Mouse (Mus musculus): ENCODE measurements around the gene Ankrd13c. TPM values are rescaled to one million over a fixed set of nuclear protein-coding genes. Genes with fewer than 3 reads are reported as not detected.
"Not testable (repeated sequence)": the region's sequence is repeated elsewhere in the genome, so short reads cannot be mapped to it uniquely, and the experiment has no call there.

Ankrd13c gene
- polyA plus RNA-seq, 1 experiment from 2014 or later, result 29.8 TPM

- Histone ChIP-seq H3K4me3 (no peak overlapping the region), H3K27me3 (ENCODE audit: insufficient read depth, poor library complexity, severe bottlenecking) (no peaks in the 10 kb centered on the region), H3K36me3 (no peaks in the 10 kb centered on the region), H3K27ac (no peak overlapping the region), H3K4me1 (0 out of 2 replicates have a peak, but pooled peaks cover 5% of the 10 kb centered on the region), H3K9me3 (no peaks in the 10 kb centered on the region)
- WGBS, result 57% methylated on average over 2 of the region's 2 CpGs
- no peak for DNase-seq (ENCODE audit: low spot score)
These were observed 20.3 kb upstream of the Ankrd13c start for GRCm38 (mm10) chr3:157926761-157927160.

GRCm38 (mm10) chr3:157928731-157929130 is 18.3 kb upstream of the Ankrd13c start:
- H3K9me3 ChIP-seq, result no peaks in the 10 kb centered on the region
- H3K4me1 ChIP-seq, result 0 out of 2 replicates have a peak, but pooled peaks cover 5% of the 10 kb centered on the region
- no peaks in the 10 kb centered on the region for H3K27me3 ChIP-seq (ENCODE audit: insufficient read depth, poor library complexity, severe bottlenecking)
- H3K4me3 ChIP-seq, result no peak overlapping the region
- WGBS, result 81% methylated on average over 2 of the region's 2 CpGs
- no peaks in the 10 kb centered on the region for H3K36me3 ChIP-seq
- H3K27ac ChIP-seq, result no peak overlapping the region
- no peak for DNase-seq (ENCODE audit: low spot score)

GRCm38 (mm10) chr3:157929417-157929816 is 17.6 kb upstream of the Ankrd13c start:
- DNase-seq (ENCODE audit: low spot score), result no peak
- Histone ChIP-seq H3K4me3 (no peak overlapping the region), H3K36me3 (no peaks in the 10 kb centered on the region), H3K9me3 (no peaks in the 10 kb centered on the region), H3K4me1 (0 out of 2 replicates have a peak, but pooled peaks cover 3% of the 10 kb centered on the region), H3K27ac (no peak overlapping the region), H3K27me3 (ENCODE audit: insufficient read depth, poor library complexity, severe bottlenecking) (no peaks in the 10 kb centered on the region)
- 80% methylated on average over 1 of the region's 1 CpGs for WGBS

- Histone ChIP-seq H3K4me1 (no peaks in the 10 kb centered on the region), H3K4me3 (no peak overlapping the region), H3K36me3 (no peaks in the 10 kb centered on the region), H3K27me3 (ENCODE audit: insufficient read depth, poor library complexity, severe bottlenecking) (no peaks in the 10 kb centered on the region), H3K9me3 (no peaks in the 10 kb centered on the region), H3K27ac (no peak overlapping the region)
- DNase-seq (ENCODE audit: low spot score), result no peak
- 56% methylated on average over 3 of the region's 3 CpGs for WGBS
These were observed 15.4 kb upstream of the Ankrd13c start for GRCm38 (mm10) chr3:157931592-157931991.

- Histone ChIP-seq H3K4me1 (no peaks in the 10 kb centered on the region), H3K9me3 (no peaks in the 10 kb centered on the region), H3K27me3 (ENCODE audit: insufficient read depth, poor library complexity, severe bottlenecking) (no peaks in the 10 kb centered on the region), H3K4me3 (no peak overlapping the region), H3K36me3 (no peaks in the 10 kb centered on the region), H3K27ac (no peak overlapping the region)
- DNase-seq (ENCODE audit: low spot score), result no peak
- 42% methylated on average over 3 of the region's 3 CpGs for WGBS
These were observed 15.0 kb upstream of the Ankrd13c start for GRCm38 (mm10) chr3:157932074-157932473.

GRCm38 (mm10) chr3:157933223-157933622 is 13.8 kb upstream of the Ankrd13c start:
- not testable (repeated sequence) for H3K36me3 ChIP-seq; H3K27ac ChIP-seq; H3K9me3 ChIP-seq; H3K4me1 ChIP-seq; H3K27me3 ChIP-seq (ENCODE audit: insufficient read depth, poor library complexity, severe bottlenecking); DNase-seq (ENCODE audit: low spot score); H3K4me3 ChIP-seq
- WGBS, result 63% methylated on average over 5 of the region's 6 CpGs

GRCm38 (mm10) chr3:157934301-157934823 is 12.7 kb upstream of the Ankrd13c start:
- H3K27ac ChIP-seq, result no peak overlapping the region
- no peaks in the 10 kb centered on the region for H3K36me3 ChIP-seq
- DNase-seq (ENCODE audit: low spot score), result no peak
- 76% methylated on average over 3 of the region's 3 CpGs for WGBS
- H3K27me3 ChIP-seq (ENCODE audit: insufficient read depth, poor library complexity, severe bottlenecking), result no peaks in the 10 kb centered on the region
- H3K4me3 ChIP-seq, result no peak overlapping the region
- no peaks in the 10 kb centered on the region for H3K9me3 ChIP-seq
- no peaks in the 10 kb centered on the region for H3K4me1 ChIP-seq

GRCm38 (mm10) chr3:157938585-157938984 is 8.5 kb upstream of the Ankrd13c start:
- no peaks in the 10 kb centered on the region for H3K4me1 ChIP-seq
- no peaks in the 10 kb centered on the region for H3K27me3 ChIP-seq (ENCODE audit: insufficient read depth, poor library complexity, severe bottlenecking)
- no peak for DNase-seq (ENCODE audit: low spot score)
- WGBS, result 70% methylated on average over 2 of the region's 2 CpGs
- no peak overlapping the region for H3K4me3 ChIP-seq
- H3K9me3 ChIP-seq, result no peaks in the 10 kb centered on the region
- H3K27ac ChIP-seq, result no peak overlapping the region
- no peaks in the 10 kb centered on the region for H3K36me3 ChIP-seq

- Histone ChIP-seq H3K4me1 (peaks cover 7% of the 10 kb centered on the region), H3K27me3 (ENCODE audit: insufficient read depth, poor library complexity, severe bottlenecking) (no peaks in the 10 kb centered on the region), H3K36me3 (peaks cover 8% of the 10 kb centered on the region), H3K27ac (peak overlapping the region; percentile 98), H3K4me3 (peak overlapping the region; percentile 100), H3K9me3 (no peaks in the 10 kb centered on the region)
- no peak for DNase-seq (ENCODE audit: low spot score)
- under 1% methylated on average over 93 of the region's 93 CpGs for WGBS
These were observed 593 bp downstream of the Ankrd13c start for GRCm38 (mm10) chr3:157947383-157948280.

GRCm38 (mm10) chr3:157952716-157953115 is 5.7 kb downstream of the Ankrd13c start:
- Histone ChIP-seq H3K4me1 (peaks cover 7% of the 10 kb centered on the region), H3K4me3 (no peak overlapping the region), H3K27ac (no peak overlapping the region), H3K36me3 (peaks cover 8% of the 10 kb centered on the region), H3K9me3 (no peaks in the 10 kb centered on the region), H3K27me3 (ENCODE audit: insufficient read depth, poor library complexity, severe bottlenecking) (no peaks in the 10 kb centered on the region)
- WGBS, result 94% methylated on average over 2 of the region's 2 CpGs
- DNase-seq (ENCODE audit: low spot score), result no peak

GRCm38 (mm10) chr3:157955466-157955865 is 8.4 kb downstream of the Ankrd13c start:
- H3K9me3 ChIP-seq, result no peaks in the 10 kb centered on the region
- no peaks in the 10 kb centered on the region for H3K27me3 ChIP-seq (ENCODE audit: insufficient read depth, poor library complexity, severe bottlenecking)
- DNase-seq (ENCODE audit: low spot score), result no peak
- no peak overlapping the region for H3K27ac ChIP-seq
- peaks cover 8% of the 10 kb centered on the region for H3K36me3 ChIP-seq
- 86% methylated on average over 2 of the region's 2 CpGs for WGBS
- no peak overlapping the region for H3K4me3 ChIP-seq
- H3K4me1 ChIP-seq, result no peaks in the 10 kb centered on the region

GRCm38 (mm10) chr3:157956201-157956600 is 9.2 kb downstream of the Ankrd13c start:
- H3K27me3 ChIP-seq (ENCODE audit: insufficient read depth, poor library complexity, severe bottlenecking), result no peaks in the 10 kb centered on the region
- H3K9me3 ChIP-seq, result no peaks in the 10 kb centered on the region
- 90% methylated on average over 3 of the region's 3 CpGs for WGBS
- H3K36me3 ChIP-seq, result peaks cover 8% of the 10 kb centered on the region
- H3K4me1 ChIP-seq, result no peaks in the 10 kb centered on the region
- H3K4me3 ChIP-seq, result no peak overlapping the region
- no peak overlapping the region for H3K27ac ChIP-seq
- DNase-seq (ENCODE audit: low spot score), result no peak

- Histone ChIP-seq H3K9me3 (no peaks in the 10 kb centered on the region), H3K36me3 (peaks cover 3% of the 10 kb centered on the region), H3K4me3 (no peak overlapping the region), H3K27ac (no peak overlapping the region), H3K27me3 (ENCODE audit: insufficient read depth, poor library complexity, severe bottlenecking) (no peaks in the 10 kb centered on the region), H3K4me1 (no peaks in the 10 kb centered on the region)
- no peak for DNase-seq (ENCODE audit: low spot score)
These were observed 10.3 kb downstream of the Ankrd13c start for GRCm38 (mm10) chr3:157957320-157957719.

Measured in heart, embryonic 10.5 days (tissue).